Mouse (Mus musculus) pancreas, adult 10 weeks (tissue): ENCODE measurements around the gene Tlcd1. TPM values are rescaled to one million over a fixed set of nuclear protein-coding genes. Genes with fewer than 3 reads are reported as not detected.

Experiments
- polyA plus RNA-seq: library from polyadenylated mRNA; stranded (reverse); fragments of 350-450 nt; fragmentation: Illumina TruSeq; extraction: RNeasy Lipid Tissue Mini Kit (QIAGEN cat#74804); gene quantifications from one replicate; pipeline ENCODE4 v1.2.3, GENCODE M21; 2015; ENCODE audit warnings: low read depth, low replicate concordance; ENCODE audit not compliant: insufficient read depth

Tlcd1 gene
- 4.9 TPM for polyA plus RNA-seq

DNA sequence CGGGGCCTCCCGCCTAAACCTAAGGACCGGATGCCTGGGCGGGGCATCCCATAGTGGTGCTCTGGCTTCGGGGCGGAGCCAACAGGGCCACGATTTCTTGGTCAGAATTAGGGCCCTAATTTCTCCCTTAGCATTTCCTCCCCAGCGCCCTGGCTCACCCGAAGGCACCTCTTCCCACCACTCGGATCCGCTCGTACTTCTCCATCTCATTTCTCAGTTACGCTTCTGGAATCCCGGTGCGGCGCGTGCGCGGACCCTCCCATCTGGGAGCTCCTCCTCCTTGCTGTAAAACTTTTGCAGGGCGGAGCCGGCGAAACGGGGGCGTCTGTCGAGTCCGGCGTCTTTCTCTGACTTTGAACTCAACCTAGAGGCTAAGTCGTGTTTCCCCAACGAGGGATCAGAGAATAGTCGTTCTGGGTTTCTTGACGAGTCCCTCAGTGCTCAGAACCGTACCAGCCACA lies at the start of gene Tlcd1, which contains the start of gene Nek8:
Gene Tlcd1, plus strand, starts transcription at position 310 of the 461 bp plus-strand sequence.
Gene Nek8, minus strand, starts transcription at position 274 of the 461 bp plus-strand sequence.

DNA sequence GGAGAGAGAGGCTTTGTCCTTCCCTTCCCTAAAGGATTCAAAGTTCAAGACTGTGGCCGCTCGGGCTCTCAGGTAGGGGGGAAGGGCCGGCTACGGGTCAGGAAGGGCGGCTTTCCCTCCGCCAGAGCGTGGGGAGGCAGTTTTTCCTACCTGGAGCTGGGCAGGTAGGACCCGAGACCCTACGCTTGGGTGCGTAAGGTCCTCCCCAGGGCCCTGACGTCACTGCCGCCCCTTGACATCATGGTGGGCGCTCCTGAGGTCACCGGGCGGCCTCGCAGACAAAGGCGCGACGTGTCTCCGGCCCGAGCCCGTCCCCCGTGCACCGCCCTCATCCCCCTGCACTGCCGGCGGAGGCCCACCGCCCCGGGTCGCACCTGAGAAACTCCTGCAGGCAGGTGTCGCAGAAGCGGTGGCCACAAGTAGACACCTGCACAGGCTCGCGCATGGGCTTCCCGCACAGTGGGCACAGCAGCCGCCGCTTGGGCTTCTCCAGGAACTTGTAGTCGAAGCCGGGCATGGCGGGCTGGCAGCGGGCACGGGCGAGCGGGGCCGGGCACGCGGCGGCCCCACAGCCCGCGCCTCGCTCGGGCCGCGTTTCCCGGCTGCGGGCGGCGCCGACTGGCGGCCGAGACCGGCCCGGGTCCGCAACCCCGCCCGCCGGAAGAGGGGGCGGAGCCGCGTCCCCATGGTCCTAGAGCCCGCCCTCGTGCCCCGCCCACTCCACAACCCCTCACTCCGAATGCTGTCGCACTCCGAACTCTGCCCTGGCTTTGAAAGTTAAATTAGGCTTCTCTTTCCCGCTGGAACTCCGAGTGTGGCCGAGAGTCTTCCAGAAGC lies 11.4 kb upstream of the Tlcd1 start, which contains the start of gene Traf4:
Gene Traf4, minus strand, starts transcription at position 666 of the 837 bp plus-strand sequence.

DNA sequence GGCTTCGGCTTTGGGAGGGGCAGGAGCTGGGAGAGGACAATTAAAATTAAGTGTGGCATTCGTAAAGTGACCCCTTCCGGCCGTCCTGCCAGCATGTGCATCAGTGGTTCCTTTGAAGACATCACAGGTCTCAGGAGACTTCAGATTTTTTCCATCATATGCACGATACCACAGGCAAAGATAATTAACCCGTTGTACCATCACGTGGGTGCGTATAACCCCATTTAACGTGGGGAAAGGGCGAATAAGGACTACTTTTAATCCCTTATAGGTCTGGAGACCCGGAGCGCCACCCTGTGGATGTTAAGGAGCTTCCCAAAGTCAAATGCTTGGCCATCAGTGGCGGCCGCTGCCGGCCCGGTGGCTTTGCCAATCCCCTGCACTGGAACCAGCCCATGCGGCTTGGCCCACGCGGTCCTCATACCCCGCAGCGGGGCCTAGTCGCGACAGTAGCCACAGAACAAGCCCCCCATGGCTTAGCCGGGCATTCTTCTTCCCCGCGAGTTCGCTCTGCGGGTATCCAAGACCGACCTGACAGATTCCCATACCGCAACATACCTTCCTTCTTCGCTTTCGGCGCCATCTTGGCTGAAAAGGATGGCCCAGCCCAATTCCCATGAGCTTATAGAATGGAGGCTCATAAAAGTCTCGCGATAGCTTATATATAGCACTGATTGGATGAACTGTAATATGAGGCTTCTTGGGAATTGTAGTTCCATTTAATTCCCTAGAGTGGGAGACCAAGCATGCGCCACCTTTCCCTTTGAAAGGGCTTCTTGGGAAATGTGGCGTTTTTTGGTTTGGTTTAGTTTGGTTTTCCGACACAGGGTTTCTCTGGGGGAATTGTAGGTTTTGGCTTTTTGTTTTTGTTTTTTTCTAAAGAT lies 6.7 kb downstream of the Tlcd1 start, which contains the start of gene Rpl23a:
Gene Rpl23a, minus strand, starts transcription at position 624 of the 884 bp plus-strand sequence.

DNA sequence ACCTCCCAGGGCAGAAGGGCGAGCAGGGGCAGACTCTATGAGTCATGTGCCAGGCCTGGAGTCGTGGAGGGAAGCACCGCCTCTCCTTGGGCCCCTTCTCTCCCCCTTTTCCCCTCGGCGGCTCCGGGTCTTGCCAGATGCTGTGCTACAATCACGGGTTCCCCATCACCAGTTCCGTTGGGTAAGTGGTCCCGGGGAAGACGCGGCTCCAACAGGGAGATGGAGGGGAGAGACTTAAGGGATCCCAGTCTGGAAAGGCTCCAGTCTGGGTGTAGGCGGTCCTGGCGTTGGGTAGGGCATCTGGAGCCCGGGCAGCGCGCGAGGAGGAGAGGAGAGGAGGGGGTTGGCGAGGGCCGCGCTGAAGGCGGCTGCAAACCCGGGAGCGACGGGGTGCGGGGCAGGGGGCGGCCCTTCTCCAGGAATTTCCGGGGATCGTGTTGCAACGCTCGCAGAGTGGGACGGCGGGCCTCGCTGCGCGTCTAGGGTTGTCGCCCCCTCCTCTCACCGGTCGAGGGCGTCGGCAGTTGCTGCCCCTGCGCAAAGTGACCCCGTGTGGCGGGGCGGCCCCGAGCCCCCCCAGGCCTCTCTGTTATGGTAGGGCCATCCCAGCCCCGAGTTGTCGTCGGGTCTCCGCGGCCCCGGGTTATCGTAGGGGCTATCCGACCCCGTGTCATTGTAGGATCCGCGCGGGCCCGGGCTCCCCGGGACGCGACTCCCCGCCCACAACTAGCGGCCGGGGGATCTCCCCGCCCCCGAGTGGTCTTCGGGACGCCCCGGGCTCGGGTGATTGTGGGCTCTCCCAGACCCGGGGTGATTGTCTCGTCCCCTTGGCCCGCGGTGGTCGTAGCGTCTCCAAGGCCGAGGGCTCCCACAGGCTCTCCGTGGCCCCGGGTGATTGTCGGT lies 12.1 kb downstream of the Tlcd1 start, which contains the start of gene Rab34:
Gene Rab34, plus strand, starts transcription at position 100 of the 903 bp plus-strand sequence.

DNA sequence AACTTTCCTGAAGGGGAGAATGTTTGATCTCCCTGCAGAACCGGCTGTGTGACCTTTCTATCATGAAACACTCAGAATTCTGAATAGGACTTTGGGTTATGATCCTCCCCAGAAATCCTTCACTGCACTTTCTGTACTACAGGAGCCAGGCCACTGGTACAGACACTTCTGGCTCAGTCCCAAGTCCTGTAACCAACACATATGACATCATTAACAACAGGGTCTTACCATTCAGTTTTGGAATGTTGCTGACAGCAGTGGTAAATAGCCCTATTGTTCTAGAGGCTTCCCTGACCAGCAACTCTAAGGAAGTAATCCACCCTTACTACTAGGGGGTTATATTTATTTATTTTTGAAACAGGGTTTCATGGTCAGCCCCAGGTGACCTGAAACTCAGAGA lies 16.6 kb downstream of the Tlcd1 start, which contains the start of gene Proca1:
Gene Proca1, plus strand, starts transcription at position 280 of the 400 bp plus-strand sequence.

Other genes with a start within 250 kb of the Tlcd1 start
- gene Sez6, start 245.9 kb upstream of the Tlcd1 start, polyA plus RNA-seq: not detected
- gene Phf12, start 194.0 kb upstream of the Tlcd1 start, polyA plus RNA-seq: 18.7 TPM
- 2.6 TPM for gene Dhrs13, start 144.4 kb upstream of the Tlcd1 start, polyA plus RNA-seq
- gene Flot2, start 138.8 kb upstream of the Tlcd1 start, polyA plus RNA-seq: 11.2 TPM
- gene Eral1, start 96.3 kb upstream of the Tlcd1 start, polyA plus RNA-seq: 7.3 TPM
- gene Fam222b, start 82.1 kb upstream of the Tlcd1 start, polyA plus RNA-seq: 3.5 TPM
- 4.2 TPM for gene Traf4, start 11.1 kb upstream of the Tlcd1 start, polyA plus RNA-seq
- gene Nek8, start within 50 bp of the Tlcd1 start, polyA plus RNA-seq: 2.8 TPM
- gene Rpl23a, start 6.9 kb downstream of the Tlcd1 start, polyA plus RNA-seq: 699 TPM
- 8.5 TPM for gene Rab34, start 11.7 kb downstream of the Tlcd1 start, polyA plus RNA-seq
- gene Proca1, start 16.7 kb downstream of the Tlcd1 start, polyA plus RNA-seq: 2.8 TPM
- 21.8 TPM for gene Sdf2, start 69.0 kb downstream of the Tlcd1 start, polyA plus RNA-seq
- gene Supt6, start 69.3 kb downstream of the Tlcd1 start, polyA plus RNA-seq: 10.6 TPM
- 29.5 TPM for gene 2610507B11Rik, start 85.0 kb downstream of the Tlcd1 start, polyA plus RNA-seq
- not detected for gene BC030499, start 114.1 kb downstream of the Tlcd1 start, polyA plus RNA-seq
- not detected for gene Spag5, start 124.8 kb downstream of the Tlcd1 start, polyA plus RNA-seq
- gene Aldoc, start 146.3 kb downstream of the Tlcd1 start, polyA plus RNA-seq: 1.1 TPM
- gene Pigs, start 151.7 kb downstream of the Tlcd1 start, polyA plus RNA-seq: 7.7 TPM
- gene Unc119, start 166.8 kb downstream of the Tlcd1 start, polyA plus RNA-seq: 3.8 TPM
- not detected for gene Foxn1, start 209.8 kb downstream of the Tlcd1 start, polyA plus RNA-seq
- not detected for gene Slc13a2, start 245.5 kb downstream of the Tlcd1 start, polyA plus RNA-seq